Mouse (Mus musculus): ENCODE measurements around the gene Itih3. TPM values are rescaled to one million over a fixed set of nuclear protein-coding genes. Genes with fewer than 3 reads are reported as not detected.
A peak's percentile ranks its signal among the peaks of the same experiment; 100 is the strongest.

The Itih3 gene
- total and polyA plus RNA-seq, 3 experiments: not detected

DNA sequence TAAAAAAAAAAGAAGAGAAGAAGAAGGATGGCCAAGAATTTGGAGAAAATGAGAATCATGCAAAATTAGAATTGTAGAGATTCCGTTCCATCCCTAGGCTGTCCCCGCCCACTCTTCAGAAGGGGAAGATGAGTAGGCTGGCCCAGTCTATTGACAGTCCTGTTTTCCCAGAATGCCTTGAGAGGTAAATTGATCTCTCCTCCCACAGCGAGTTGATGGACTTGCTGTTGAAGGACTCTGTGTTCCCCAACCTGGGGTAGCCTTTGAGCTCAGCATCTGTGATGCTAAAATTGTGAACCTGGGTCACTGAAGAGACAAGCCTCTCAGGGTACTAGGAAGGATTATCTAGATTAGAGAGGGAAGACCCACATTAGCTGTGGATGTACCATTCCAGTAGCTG lies 1.9 kb upstream of the Itih3 start:
- peaks cover 3% of the 10 kb centered on the region for H3K9me3 ChIP-seq (replicated peaks; ENCODE audit: low read length)
- no peak overlapping the region for H3K4me3 ChIP-seq (replicated peaks in 1 of 3; ENCODE audit: low read depth in 2 of 3, low read length in 2 of 3, poor library complexity in 1 of 3)
- in situ Hi-C loops (cut with MboI; ENCODE audit: low pct_ligation_motif_present, low pct_unique_long_range_greater_than_20kb, low sequenced_read_pairs): no loop called here
- TF ChIP-seq MAZ (IDR thresholded peaks at IDR 0.05; ENCODE audit: low read depth, low read length) (no peak), CHD2 (IDR thresholded peaks at IDR 0.05; ENCODE audit: low read length) (no peak), MYC (IDR thresholded peaks at IDR 0.05; ENCODE audit: low read depth, low read length) (no peak), USF2 (conservative IDR thresholded peaks at IDR 0.05; ENCODE audit: low read depth, low read length) (no peak), NRF1 (IDR thresholded peaks at IDR 0.05; ENCODE audit: low read depth, low read length) (no peak), CHD1 (IDR thresholded peaks at IDR 0.05; ENCODE audit: low read depth, low read length) (no peak), RCOR1 (conservative IDR thresholded peaks at IDR 0.05; ENCODE audit: low read depth, low read length) (no peak), CTCF (conservative IDR thresholded peaks at IDR 0.05 in 1 of 2, IDR thresholded peaks at IDR 0.05 in 1 of 2; ENCODE audit: low read depth in 2 of 2, low read length in 2 of 2) (no peak), ZNF384 (IDR thresholded peaks at IDR 0.05; ENCODE audit: low read depth, low read length) (no peak), USF1 (IDR thresholded peaks at IDR 0.05; ENCODE audit: low read depth, low read length) (no peak), ELF1 (IDR thresholded peaks at IDR 0.05; ENCODE audit: low read depth, low read length) (no peak), ZKSCAN1 (IDR thresholded peaks at IDR 0.05; ENCODE audit: borderline replicate concordance, low read depth, low read length) (no peak), TBP (conservative IDR thresholded peaks at IDR 0.05; ENCODE audit: low read depth, low read length) (no peak), PAX5 (IDR thresholded peaks at IDR 0.05; ENCODE audit: low read length) (no peak), NELFE (IDR thresholded peaks at IDR 0.05; ENCODE audit: low read depth, low read length) (no peak), TCF12 (IDR thresholded peaks at IDR 0.05; ENCODE audit: low read depth, low read length) (no peak), MXI1 (IDR thresholded peaks at IDR 0.05; ENCODE audit: low read depth, low read length) (no peak)
- H3K9ac ChIP-seq (ENCODE audit: insufficient read depth, low read depth): no peak overlapping the region
- no peaks in the 10 kb centered on the region for H3K79me2 ChIP-seq (replicated peaks; ENCODE audit: control insufficient read depth, extremely low read depth, insufficient read depth, poor library complexity, severe bottlenecking)
- no peak overlapping the region for H3K27ac ChIP-seq (ENCODE audit: insufficient read depth, low read depth)
- peaks cover 11% of the 10 kb centered on the region for H3K27me3 ChIP-seq (replicated peaks)
- dilution Hi-C loops (cut with MboI; ENCODE audit: extremely low pct_ligation_motif_present, extremely low pct_unique_long_range_greater_than_20kb, low sequenced_read_pairs): no loop called here
- no peak overlapping the region for H3K4me2 ChIP-seq (ENCODE audit: insufficient read depth, low read depth, poor library complexity, severe bottlenecking)
- no peak for DNase-seq (ENCODE audit: extremely low read depth)
- H3K36me3 ChIP-seq (replicated peaks in 1 of 2; ENCODE audit: control insufficient read depth in 1 of 2, insufficient read depth in 1 of 2, low read length in 1 of 2): no peaks in the 10 kb centered on the region
- peaks cover 2 to 5% of the 10 kb centered on the region in 2 experiments; a peak in 2 of 4 replicates for H3K4me1 ChIP-seq (ENCODE audit: control insufficient read depth in 1 of 2, insufficient read depth in 2 of 2)

DNA sequence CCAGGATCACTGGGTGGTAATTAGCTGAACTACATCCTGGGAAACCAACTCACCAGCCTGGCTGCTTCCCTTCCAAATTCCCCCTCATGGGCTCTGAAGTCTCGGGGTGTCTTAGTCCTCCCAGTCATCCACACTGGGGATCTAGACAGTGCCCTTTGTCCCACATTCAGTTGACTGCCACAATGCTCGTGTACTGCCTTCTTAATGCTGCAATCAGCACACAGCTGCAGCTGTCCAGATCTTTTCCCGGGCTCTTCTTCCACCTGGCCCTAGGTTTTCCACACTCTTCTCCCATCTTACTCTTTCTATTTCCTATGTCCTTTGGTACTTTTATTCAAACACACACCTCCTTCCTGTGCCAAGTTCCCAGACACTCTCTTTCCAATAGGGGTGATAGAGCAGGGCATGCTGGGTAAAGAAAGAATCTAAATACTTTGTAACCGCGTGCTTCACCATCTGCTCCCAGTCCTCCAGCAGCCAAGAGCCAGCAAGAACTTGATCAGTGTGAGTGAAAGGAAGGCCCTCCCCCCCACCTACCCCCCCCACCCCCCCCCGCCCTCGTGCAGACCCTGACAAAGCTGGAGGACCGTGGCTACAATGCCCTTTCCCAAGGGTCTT lies 1.4 kb downstream of the Itih3 start:
- TF ChIP-seq ZMIZ1 (IDR thresholded peaks at IDR 0.05; ENCODE audit: low read depth, low read length) (peak; percentile 83; the same call in 1 of the 2 replicates), POLR2A (IDR thresholded peaks at IDR 0.05; ENCODE audit: low read depth, low read length) (peak; percentile 53), TBP (conservative IDR thresholded peaks at IDR 0.05; ENCODE audit: low read depth, low read length) (peak; percentile 86; the same call in 1 of the 2 replicates), CHD1 (IDR thresholded peaks at IDR 0.05; ENCODE audit: low read depth, low read length) (no peak)
- H3K36me3 ChIP-seq (replicated peaks in 1 of 2; ENCODE audit: control insufficient read depth in 1 of 2, insufficient read depth in 1 of 2, low read length in 1 of 2): no peaks in the 10 kb centered on the region
- H3K79me2 ChIP-seq (replicated peaks; ENCODE audit: control insufficient read depth, extremely low read depth, insufficient read depth, poor library complexity, severe bottlenecking): no peaks in the 10 kb centered on the region
- no peaks in the 10 kb centered on the region for H3K9me3 ChIP-seq (replicated peaks; ENCODE audit: low read length)
- peaks cover 2 to 11% of the 10 kb centered on the region in 2 experiments; a peak in 3 of 4 replicates for H3K4me1 ChIP-seq (ENCODE audit: control insufficient read depth in 1 of 2, insufficient read depth in 2 of 2)
- H3K27me3 ChIP-seq (replicated peaks): peaks cover 23% of the 10 kb centered on the region
- dilution Hi-C loops (cut with MboI; ENCODE audit: extremely low pct_ligation_motif_present, extremely low pct_unique_long_range_greater_than_20kb, low sequenced_read_pairs) (no loop called here), in situ Hi-C loops (cut with MboI; ENCODE audit: low pct_ligation_motif_present, low pct_unique_long_range_greater_than_20kb, low sequenced_read_pairs) (no loop called here)
- no peak overlapping the region for H3K4me3 ChIP-seq (replicated peaks in 1 of 3; ENCODE audit: low read depth in 2 of 3, low read length in 2 of 3, poor library complexity in 1 of 3)
- no peak overlapping the region for H3K27ac ChIP-seq (ENCODE audit: insufficient read depth, low read depth)
- no peak overlapping the region for H3K9ac ChIP-seq (ENCODE audit: insufficient read depth, low read depth)
- no peak overlapping the region for H3K4me2 ChIP-seq (ENCODE audit: insufficient read depth, low read depth, poor library complexity, severe bottlenecking)
- DNase-seq (ENCODE audit: extremely low read depth): no peak
